Mouse (Mus musculus) left cerebral cortex, postnatal 10 days (tissue): Measurements from ENCODE around the gene Cd38. TPM values are rescaled to one million over a fixed set of nuclear protein-coding genes. Genes with fewer than 3 reads are reported as not detected.
A peak's percentile ranks its signal among the peaks of the same experiment; 100 is the strongest.

Experiments
- DNase-seq, 2 experiments: peaks; one replicate each; pipeline ENCODE4 v3.0.0; 2021 to 2022; ENCODE audit warnings: low spot score in 2 of 2, mixed read lengths in 1 of 2; ENCODE audit errors: extremely low spot score in 1 of 2
- intact Hi-C: fragments of 180-260 bp; cut with DNase I; formaldehyde crosslinking; loops from one replicate; pipeline ENCODE4 v1.15.1; 2025
- total RNA-seq, 2 experiments: library from RNA; stranded (reverse); gene quantifications; 2 replicates each; pipeline ENCODE4 v1.2.3; 2021

The Cd38 gene
- 1 to 10 TPM; 3.2 to 3.5 TPM for total RNA-seq

DNA sequence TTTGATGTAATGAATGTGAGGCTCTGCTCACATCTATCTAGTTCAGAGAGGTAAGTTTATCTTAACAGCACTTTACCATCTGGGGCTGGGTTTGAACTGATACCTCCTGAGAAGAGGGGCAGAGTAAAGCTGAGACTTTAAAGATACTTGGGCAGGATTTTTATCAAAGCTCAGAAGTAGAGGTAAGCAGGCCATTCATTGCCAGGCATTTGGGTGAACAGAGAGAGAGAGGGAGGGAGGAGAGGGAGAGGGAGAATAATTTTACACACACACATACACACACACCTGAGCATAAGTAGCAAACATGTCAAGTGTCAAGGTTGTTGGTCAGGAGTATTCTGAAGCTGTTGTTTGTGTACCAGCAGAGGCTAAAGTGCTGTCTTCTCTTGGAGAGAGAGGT is at the start of gene Cd38:
Cd38 (plus strand) TSS at position 301 of the 400 bp plus-strand sequence.
- DNase-seq, result no peak
- intact Hi-C loops, result no loop called here

- intact Hi-C loops, result no loop called here
These were observed 49.7 kb upstream of the Cd38 start, which contains the start of gene Bst1 for GRCm38 (mm10) chr5:43818695-43819094. Bst1 (plus strand) TSS chr5:43818885.

GRCm38 (mm10) chr5:43820785-43821184 is 47.6 kb upstream of the Cd38 start:
- intact Hi-C loops, result no loop called here
- DNase-seq, result no peak

More at GRCm38 (mm10) chr5:43818695-43819094, 49.7 kb upstream of the Cd38 start, which contains the start of gene Bst1:
- no peak for DNase-seq

- no peak for DNase-seq
- intact Hi-C loops, result no loop called here
These were observed 46.8 kb upstream of the Cd38 start, which contains the start of gene Fbxl5 for GRCm38 (mm10) chr5:43821538-43821937. Fbxl5 (minus strand) TSS chr5:43821638.

GRCm38 (mm10) chr5:43822199-43822598 is 46.2 kb upstream of the Cd38 start:
- no peak for DNase-seq
- intact Hi-C loops, result no loop called here

DNA sequence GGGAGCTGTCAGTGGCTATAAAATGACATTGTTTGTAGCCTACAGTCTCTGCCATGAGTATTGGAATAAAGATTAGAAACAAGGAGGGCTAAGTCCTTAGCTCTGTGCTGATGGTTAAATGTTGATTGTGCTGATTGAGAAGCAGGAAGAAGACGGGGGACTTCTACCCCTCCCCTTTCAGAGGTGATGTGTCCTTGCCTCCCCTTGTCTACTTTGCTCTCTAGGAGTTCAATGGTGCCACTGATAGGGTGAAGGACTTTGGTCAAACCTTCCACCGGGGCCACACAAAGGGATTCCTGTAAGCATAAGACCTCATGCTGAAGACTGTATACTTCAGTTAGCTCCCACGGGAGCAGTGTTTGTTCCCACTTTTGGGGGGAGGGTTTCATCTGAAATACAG is 45.5 kb upstream of the Cd38 start:
- intact Hi-C loops, result no loop called here
- DNase-seq, result no peak

DNA sequence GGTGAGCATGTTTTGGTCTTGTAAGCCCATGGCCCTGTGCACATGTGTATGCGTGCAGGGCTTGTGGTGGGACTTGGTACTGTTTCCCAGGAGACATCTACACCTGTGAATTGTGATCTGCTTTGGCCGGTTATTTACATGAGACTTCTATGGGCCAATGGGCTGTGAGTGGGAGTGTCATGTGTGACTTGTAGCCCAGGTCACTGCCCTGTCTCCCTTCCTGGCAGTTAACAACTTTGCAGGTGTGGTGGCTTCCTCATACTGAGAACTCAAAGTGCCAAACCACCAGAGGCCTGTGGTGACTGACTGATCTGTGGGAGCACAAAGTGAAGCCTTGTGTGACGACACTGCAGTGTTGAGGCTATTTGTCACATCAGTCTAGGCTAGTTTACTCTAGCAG is 43.8 kb upstream of the Cd38 start:
- DNase-seq, result no peak
- intact Hi-C loops, result no loop called here

DNA sequence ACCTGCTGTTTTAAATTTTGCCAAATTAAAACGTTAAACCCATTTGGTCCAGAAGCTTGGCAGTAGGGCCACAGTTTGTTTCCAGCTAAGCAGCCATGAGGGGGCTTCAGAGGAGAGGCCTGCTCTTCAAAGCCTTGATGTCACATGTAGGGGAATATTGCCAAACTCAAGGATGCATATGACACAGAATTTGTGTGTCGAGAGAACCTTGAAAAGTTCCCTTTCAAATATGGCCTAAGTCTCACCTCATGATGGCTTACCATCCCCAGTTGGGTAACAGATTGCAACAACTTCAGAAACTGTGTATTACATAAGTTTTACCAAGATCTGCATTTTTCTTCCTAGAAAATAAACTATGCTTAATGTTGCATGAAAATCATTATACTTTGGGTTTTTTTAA is 41.5 kb upstream of the Cd38 start:
- no peak for DNase-seq
- intact Hi-C loops, result no loop called here

DNA sequence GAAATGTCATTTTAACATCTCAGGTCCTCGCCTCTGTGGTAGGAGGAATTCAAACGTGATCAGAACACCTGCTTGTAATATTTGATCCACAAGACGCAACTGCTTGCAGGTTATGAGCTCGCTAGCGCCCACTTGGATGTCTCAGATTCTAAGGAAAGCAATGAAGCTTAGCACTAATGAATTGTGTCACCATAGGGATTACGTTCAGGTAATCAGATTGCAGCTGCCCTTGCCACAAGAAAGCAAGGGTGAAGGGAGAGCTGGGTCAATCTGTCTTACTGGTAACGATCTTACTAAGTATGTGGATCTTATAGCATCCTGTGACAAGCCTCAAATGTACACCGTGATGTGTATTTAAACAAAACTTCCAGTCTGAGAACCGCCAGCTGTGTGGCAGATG is 41.0 kb upstream of the Cd38 start:
- intact Hi-C loops, result no loop called here
- DNase-seq, result no peak

- intact Hi-C loops, result loop anchor here (5.0 kb wide), 2 partner anchors 164 to 436 kb away; no protein-coding TSS in a partner anchor
- DNase-seq, result no peak
These were observed 31.8 kb upstream of the Cd38 start for GRCm38 (mm10) chr5:43836590-43836989.

- intact Hi-C loops, result loop anchor here (5.0 kb wide), 2 partner anchors 165 to 435 kb away; no protein-coding TSS in a partner anchor
- peak in 1 of 2 experiments; percentile 34 for DNase-seq
These were observed 31.0 kb upstream of the Cd38 start for GRCm38 (mm10) chr5:43837372-43837771.

DNA sequence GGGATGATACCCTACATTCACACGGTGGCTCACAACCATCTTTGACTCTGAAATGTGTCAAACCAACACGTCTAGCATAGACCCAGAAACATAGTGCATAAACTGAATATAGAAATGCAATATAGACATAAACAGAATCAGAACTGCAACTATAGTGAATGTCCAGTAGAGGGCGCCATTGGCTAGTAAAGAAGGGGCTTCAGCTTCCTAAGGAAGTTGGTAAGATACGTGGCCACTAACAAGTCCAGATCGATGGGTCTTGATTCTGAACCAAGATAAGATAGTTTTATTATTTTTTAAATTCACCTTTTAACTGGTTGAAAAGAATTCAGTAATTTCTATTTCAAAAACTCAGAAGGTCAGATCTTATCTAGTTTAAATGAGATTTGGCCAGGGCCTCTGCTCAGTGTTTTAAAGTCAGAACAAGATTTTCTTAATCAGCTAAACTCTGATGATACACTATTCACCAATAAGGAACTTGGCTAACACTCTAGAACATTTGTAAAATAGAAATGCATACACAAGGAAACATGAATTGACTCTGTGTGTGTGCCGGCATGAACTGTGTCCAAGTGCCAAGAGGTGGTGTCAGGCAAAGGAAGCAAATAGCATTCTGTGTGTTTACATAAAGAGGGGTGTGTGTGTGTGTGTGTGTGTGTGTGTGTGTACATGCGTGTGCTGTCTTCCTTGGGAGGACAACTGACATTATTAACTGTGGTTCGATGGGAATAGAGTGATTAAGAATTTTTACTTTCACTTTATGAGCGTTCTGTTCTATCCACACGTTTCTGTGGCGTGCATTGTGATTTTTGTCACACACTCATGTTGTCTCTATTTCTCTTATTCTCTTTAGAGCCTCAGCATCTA is 27.0 kb upstream of the Cd38 start:
- peak; percentile 44 to 46 for DNase-seq
- intact Hi-C loops, result loop anchor here (5.0 kb wide), 2 partner anchors 146 to 421 kb away; no protein-coding TSS in a partner anchor

DNA sequence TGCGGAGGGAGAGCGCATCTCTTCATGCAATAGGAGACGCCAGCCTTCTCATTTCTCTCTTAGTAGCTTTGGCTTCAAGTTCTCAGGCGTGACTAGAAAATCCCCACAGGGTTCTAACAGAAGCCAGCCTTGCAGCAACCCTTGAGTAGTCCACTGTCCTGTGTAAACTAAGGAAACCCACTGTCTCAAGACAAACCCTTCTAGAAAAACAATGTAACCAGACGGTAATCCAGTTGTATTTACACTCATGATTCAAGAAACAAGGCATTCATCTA is 26.4 kb upstream of the Cd38 start:
- DNase-seq, result no peak
- intact Hi-C loops, result loop anchor here (5.0 kb wide), 2 partner anchors 145 to 420 kb away; no protein-coding TSS in a partner anchor

DNA sequence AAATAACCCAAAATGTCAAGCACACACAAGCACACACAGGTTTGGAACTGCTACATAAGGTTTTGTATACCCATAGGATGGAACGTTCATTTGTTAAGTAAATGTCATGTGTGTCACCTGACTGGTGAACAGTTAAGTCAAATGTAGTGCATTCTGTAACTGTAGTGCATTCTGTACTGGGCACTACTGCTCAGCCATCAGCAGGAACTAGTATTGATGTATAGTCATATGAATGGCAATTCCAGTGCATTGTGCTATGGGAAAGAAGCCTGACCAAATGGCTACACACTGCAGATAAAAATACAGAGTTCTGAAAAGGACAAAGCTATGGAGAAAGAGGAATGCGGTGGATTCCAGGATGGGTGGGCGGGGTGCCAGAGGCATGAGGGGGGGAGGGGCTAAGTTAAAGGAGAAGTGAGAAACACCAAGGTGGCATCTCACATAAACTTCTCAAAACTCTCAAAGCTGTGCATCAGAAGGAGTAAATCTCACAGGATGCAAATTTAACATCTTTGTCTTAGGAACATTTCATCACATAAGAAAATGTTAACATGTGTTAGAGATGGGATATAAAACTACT is 25.7 kb upstream of the Cd38 start:
- intact Hi-C loops, result loop anchor here (5.0 kb wide), 2 partner anchors 145 to 420 kb away; no protein-coding TSS in a partner anchor
- DNase-seq, result no peak

DNA sequence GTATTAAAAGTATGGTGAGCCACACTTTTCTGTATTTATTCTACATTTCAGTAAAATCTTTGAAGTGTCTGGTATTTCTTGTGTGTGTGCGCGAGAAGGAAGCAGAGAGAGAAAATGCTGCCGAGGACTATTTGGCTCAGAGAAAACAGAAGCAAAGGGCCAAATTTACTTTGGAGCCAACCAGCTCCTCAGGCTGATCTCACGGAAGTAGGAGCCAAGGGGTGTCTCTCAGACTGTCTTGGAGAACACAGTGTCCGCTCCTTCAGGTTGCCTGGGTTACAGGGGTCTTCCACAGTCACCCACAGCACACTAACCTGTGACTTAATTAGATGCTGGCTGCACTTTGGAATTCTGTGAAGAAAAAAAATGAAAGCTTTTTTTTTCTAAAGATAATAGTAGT is 23.3 kb upstream of the Cd38 start:
- DNase-seq, result no peak
- intact Hi-C loops, result loop anchor here (5.0 kb wide), 1 partner anchor 37 kb away; no protein-coding TSS in a partner anchor

GRCm38 (mm10) chr5:43845646-43846045 is 22.7 kb upstream of the Cd38 start:
- intact Hi-C loops, result loop anchor here (5.0 kb wide), 1 partner anchor 37 kb away; no protein-coding TSS in a partner anchor
- DNase-seq, result no peak

DNA sequence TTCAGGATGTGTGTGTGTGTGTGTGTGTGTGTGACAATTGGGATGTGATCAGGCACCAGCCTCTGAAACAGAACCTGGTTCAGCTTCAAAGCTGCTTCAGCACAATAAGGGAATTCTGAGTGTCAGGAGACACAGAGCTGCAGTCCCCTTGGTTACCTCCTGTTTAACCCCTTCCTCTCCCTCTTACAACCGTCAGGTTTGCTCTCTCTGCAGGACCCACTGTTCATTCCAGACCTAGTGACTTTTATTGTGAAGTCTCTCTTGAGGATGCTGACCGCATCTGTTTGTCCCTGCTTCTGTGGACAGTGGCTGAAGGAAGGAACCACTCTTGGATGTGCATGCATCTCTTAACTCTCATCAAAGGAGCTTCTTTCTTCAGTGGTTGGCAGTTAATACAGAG is 22.1 kb upstream of the Cd38 start:
- DNase-seq, result no peak
- intact Hi-C loops, result loop anchor here (5.0 kb wide), 1 partner anchor 36 kb away; no protein-coding TSS in a partner anchor

- intact Hi-C loops, result loop anchor here (5.0 kb wide), 1 partner anchor 35 kb away; no protein-coding TSS in a partner anchor
- no peak for DNase-seq
These were observed 20.8 kb upstream of the Cd38 start for GRCm38 (mm10) chr5:43847555-43847954.

DNA sequence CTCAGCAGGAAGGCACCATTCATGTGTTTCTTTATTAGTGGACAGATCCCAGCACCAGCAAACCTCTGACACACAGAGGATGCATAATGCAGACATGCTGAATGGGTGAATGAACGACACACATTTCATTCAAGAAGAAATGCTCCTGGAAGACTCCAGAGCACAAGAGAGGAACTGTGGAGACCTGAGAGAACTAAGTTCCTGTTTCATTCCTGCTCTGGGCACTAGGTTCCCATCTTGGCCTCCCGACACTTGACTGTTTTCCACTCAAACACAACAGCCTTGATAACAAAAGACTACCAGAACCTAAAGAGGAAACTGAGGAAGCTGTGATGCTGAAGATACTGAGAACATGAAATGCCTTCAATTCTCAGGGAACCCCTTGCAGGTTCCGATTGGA is 20.1 kb upstream of the Cd38 start:
- no peak for DNase-seq
- intact Hi-C loops, result loop anchor here (5.0 kb wide), 1 partner anchor 34 kb away; no protein-coding TSS in a partner anchor
